Mouse (Mus musculus): Measurements from ENCODE around the gene Dmac2.

DNA sequence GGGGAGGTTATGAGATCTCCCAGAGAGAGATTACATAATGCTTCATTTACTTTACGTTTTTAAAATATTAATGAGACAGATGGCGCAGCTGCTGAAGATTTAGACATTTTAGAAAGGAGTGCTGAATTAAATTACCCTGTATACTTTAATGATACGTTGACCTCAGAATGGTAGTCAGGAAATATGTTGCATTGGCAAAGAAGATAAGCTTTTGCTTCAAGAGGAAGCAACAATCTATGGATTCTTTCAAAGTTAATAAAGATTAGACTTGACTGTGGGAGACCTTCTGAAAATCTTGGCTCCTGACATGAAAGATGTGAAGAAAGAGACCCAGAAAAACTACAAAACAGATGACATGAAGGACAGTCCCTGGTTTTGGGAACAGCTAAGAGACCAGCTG, 25.4 kb upstream of the Dmac2 start:
- TF ChIP-seq CTCF (IDR thresholded peaks at IDR 0.05; ENCODE audit: extremely low read depth, insufficient read length, insufficient replicate concordance, low read depth, low read length) (no peak), POLR2A (IDR thresholded peaks at IDR 0.05; ENCODE audit: low read depth, low read length) (no peak)

All from small intestine, adult 2 months (tissue).